Mouse (Mus musculus) forebrain, postnatal 0 days (tissue): Measurements from ENCODE around the gene Faap24. TPM values are rescaled to one million over a fixed set of nuclear protein-coding genes. Genes with fewer than 3 reads are reported as not detected.

Experiments used
- ATAC-seq: fragments of 200-750 bp; cut with Nextera tagmentation; 2 replicates; pipeline ENCODE4 v1.8.0; 2017; ENCODE audit warnings: mild to moderate bottlenecking, moderate library complexity
- DNase-seq: peaks from one replicate; pipeline ENCODE4 v3.0.0-alpha.2; 2015
- H3K27ac ChIP-seq: fragments of 300-500 bp; sonication (generic); 2 replicates; pipeline ENCODE4 v1.5.1; 2014; ENCODE audit warnings: low read depth, mild to moderate bottlenecking, antibody characterized with exemption, low read length, moderate library complexity, mixed read lengths
- H3K27me3 ChIP-seq: fragments of 300-500 bp; sonication (generic); 2 replicates; pipeline ENCODE4 v1.6.1; 2014; ENCODE audit warnings: mild to moderate bottlenecking, low read length, mixed read lengths; ENCODE audit not compliant: insufficient read depth
- H3K36me3 ChIP-seq: fragments of 300-500 bp; sonication (generic); 2 replicates; pipeline ENCODE4 v1.6.1; 2014; ENCODE audit warnings: mild to moderate bottlenecking, moderate library complexity; ENCODE audit not compliant: insufficient read depth
- H3K4me1 ChIP-seq: fragments of 300-500 bp; sonication (generic); 2 replicates; pipeline ENCODE4 v1.6.1; 2014; ENCODE audit warnings: antibody characterized with exemption; ENCODE audit not compliant: insufficient read depth
- H3K4me2 ChIP-seq: fragments of 300-500 bp; sonication (generic); 2 replicates; pipeline ENCODE4 v1.6.1; 2014; ENCODE audit warnings: low read depth, mild to moderate bottlenecking, moderate library complexity
- H3K4me3 ChIP-seq: fragments of 300-500 bp; sonication (generic); 2 replicates; pipeline ENCODE4 v1.5.1; 2014; ENCODE audit warnings: low read depth, low read length, mixed read lengths
- H3K9ac ChIP-seq: fragments of 300-500 bp; sonication (generic); 2 replicates; pipeline ENCODE4 v1.6.1; 2014; ENCODE audit warnings: mild to moderate bottlenecking
- H3K9me3 ChIP-seq: fragments of 300-500 bp; sonication (generic); 2 replicates; pipeline ENCODE4 v1.6.1; 2016; ENCODE audit warnings: low read length
- CTCF ChIP-seq: sonication (generic); IDR thresholded peaks from 2 replicates; pipeline ENCODE4 v1.5.1; 2016; ENCODE audit warnings: antibody characterized with exemption, control low read depth, low read depth
- WGBS: fragments of 180-500 bp; shearing (Covaris S2); extraction: QIAGEN DNeasy Blood & Tissue Kit; methylation state at CpG from one replicate; pipeline ENCODE4 v1.1.7; 2014; 5-methylcytosine and 5-hydroxymethylcytosine counted together
- polyA plus RNA-seq: library from polyadenylated mRNA; unstranded; fragments of >200 nt; fragmentation: Nextera tagmentation; extraction: Ambion mirVana; gene quantifications from 2 replicates; pipeline ENCODE4 v1.2.1, GENCODE M21; 2015
- total RNA-seq: library from RNA; depleted of rRNA; stranded (reverse); fragments of >200 nt; gene quantifications from 2 replicates; pipeline ENCODE4 v1.2.3, GENCODE M21; 2014; rRNA removed

Gene Faap24
- total and polyA plus RNA-seq, 2 experiments from 2014 or later = 8.8 to 14.7 TPM

GRCm38 (mm10) chr7:35349886-35350684 lies 46.6 kb downstream of the Faap24 start:
- H3K4me2 ChIP-seq = no peak overlapping the region
- 87% methylated on average over 8 of the region's 8 CpGs for WGBS
- H3K9ac ChIP-seq = no peak overlapping the region
- no peaks in the 10 kb centered on the region for H3K27me3 ChIP-seq
- no peak for DNase-seq
- no peaks in the 10 kb centered on the region for H3K4me1 ChIP-seq
- H3K27ac ChIP-seq = no peak overlapping the region
- TF ChIP-seq CTCF = no peak
- H3K4me3 ChIP-seq = no peak overlapping the region
- ATAC-seq = no peak
- no peaks in the 10 kb centered on the region for H3K36me3 ChIP-seq
- no peaks in the 10 kb centered on the region for H3K9me3 ChIP-seq

- ATAC-seq (no peak), DNase-seq (no peak)
- H3K9ac ChIP-seq = no peak overlapping the region
- H3K27me3 ChIP-seq = no peaks in the 10 kb centered on the region
- H3K4me2 ChIP-seq = no peak overlapping the region
- no peak overlapping the region for H3K4me3 ChIP-seq
- no peaks in the 10 kb centered on the region for H3K36me3 ChIP-seq
- H3K27ac ChIP-seq = no peak overlapping the region
- no peaks in the 10 kb centered on the region for H3K4me1 ChIP-seq
- 88% methylated on average over 4 of the region's 4 CpGs for WGBS
- no peak for TF ChIP-seq CTCF
- H3K9me3 ChIP-seq = no peaks in the 10 kb centered on the region
Observed at GRCm38 (mm10) chr7:35349022-35349421, 47.6 kb downstream of the Faap24 start.

GRCm38 (mm10) chr7:35347918-35348700 lies 48.5 kb downstream of the Faap24 start:
- 75% methylated on average over 17 of the region's 18 CpGs for WGBS
- Histone ChIP-seq H3K36me3 (no peaks in the 10 kb centered on the region), H3K9me3 (no peaks in the 10 kb centered on the region), H3K9ac (no peak overlapping the region), H3K4me3 (no peak overlapping the region), H3K27me3 (no peaks in the 10 kb centered on the region), H3K4me2 (no peak overlapping the region), H3K4me1 (no peaks in the 10 kb centered on the region), H3K27ac (no peak overlapping the region)
- TF ChIP-seq CTCF = no peak
- ATAC-seq (no peak), DNase-seq (no peak)

GRCm38 (mm10) chr7:35344785-35345330 lies 51.8 kb downstream of the Faap24 start:
- ATAC-seq = no peak
- 96% methylated on average over 5 of the region's 5 CpGs for WGBS
- no peaks in the 10 kb centered on the region for H3K27me3 ChIP-seq

GRCm38 (mm10) chr7:35342498-35342897 lies 54.1 kb downstream of the Faap24 start:
- Histone ChIP-seq H3K4me2 (no peak overlapping the region), H3K36me3 (no peaks in the 10 kb centered on the region), H3K27ac (no peak overlapping the region), H3K27me3 (no peaks in the 10 kb centered on the region), H3K9ac (no peak overlapping the region), H3K4me3 (no peak overlapping the region), H3K4me1 (no peaks in the 10 kb centered on the region), H3K9me3 (no peaks in the 10 kb centered on the region)
- DNase-seq = no peak
- WGBS = 69% methylated on average over 4 of the region's 4 CpGs
- no peak for ATAC-seq
- TF ChIP-seq CTCF = no peak

More at GRCm38 (mm10) chr7:35344785-35345330, 51.8 kb downstream of the Faap24 start:
- Histone ChIP-seq H3K4me2 (no peak overlapping the region), H3K9ac (no peak overlapping the region), H3K9me3 (no peaks in the 10 kb centered on the region), H3K4me3 (no peak overlapping the region), H3K27ac (no peak overlapping the region), H3K36me3 (no peaks in the 10 kb centered on the region), H3K4me1 (no peaks in the 10 kb centered on the region)
- DNase-seq = no peak
- TF ChIP-seq CTCF = no peak

Other genes with a start within 250 kb of the Faap24 start
- gene Slc7a10, start 210.5 kb downstream of the Faap24 start, total RNA-seq = 12.3 and 12.7 TPM in 2 replicates
- 8.0 and 15.2 TPM in 2 replicates for gene Slc7a10, start 210.5 kb downstream of the Faap24 start, polyA plus RNA-seq
- gene Lrp3, start 181.3 kb downstream of the Faap24 start, total RNA-seq = 109 and 122 TPM in 2 replicates
- 20.9 and 22.1 TPM in 2 replicates for gene Lrp3, start 181.3 kb downstream of the Faap24 start, polyA plus RNA-seq
- 14.6 and 15.3 TPM in 2 replicates for gene Gpatch1, start 78.4 kb downstream of the Faap24 start, total RNA-seq
- 16.2 and 21.9 TPM in 2 replicates for gene Gpatch1, start 78.4 kb downstream of the Faap24 start, polyA plus RNA-seq
- gene Rhpn2, start 62.7 kb downstream of the Faap24 start, total RNA-seq = 2.0 and 3.3 TPM in 2 replicates
- 0.99 and 1.6 TPM in 2 replicates for gene Rhpn2, start 62.7 kb downstream of the Faap24 start, polyA plus RNA-seq
- gene Cep89, start 199 bp upstream of the Faap24 start, total RNA-seq = 11.9 and 12.1 TPM in 2 replicates
- 22.2 and 28.2 TPM in 2 replicates for gene Cep89, start 199 bp upstream of the Faap24 start, polyA plus RNA-seq
- gene Slc7a9, start 52.0 kb upstream of the Faap24 start, total RNA-seq = not detected in 2 replicates
- gene Slc7a9, start 52.0 kb upstream of the Faap24 start, polyA plus RNA-seq = 0.11 TPM in 1 of 2 replicates, not detected in the other
- gene Tdrd12, start 140.9 kb upstream of the Faap24 start, total RNA-seq = 0.38 and 0.52 TPM in 2 replicates
- 0.30 and 0.65 TPM in 2 replicates for gene Tdrd12, start 140.9 kb upstream of the Faap24 start, polyA plus RNA-seq
- 62.5 and 109 TPM in 2 replicates for gene Nudt19, start 159.5 kb upstream of the Faap24 start, total RNA-seq
- 148 and 172 TPM in 2 replicates for gene Nudt19, start 159.5 kb upstream of the Faap24 start, polyA plus RNA-seq
- gene Rgs9bp, start 188.7 kb upstream of the Faap24 start, total RNA-seq = 0.38 and 0.69 TPM in 2 replicates
- 0.07 and 0.09 TPM in 2 replicates for gene Rgs9bp, start 188.7 kb upstream of the Faap24 start, polyA plus RNA-seq
- gene Ankrd27, start 189.4 kb upstream of the Faap24 start, total RNA-seq = 23.6 and 25.5 TPM in 2 replicates
- gene Ankrd27, start 189.4 kb upstream of the Faap24 start, polyA plus RNA-seq = 12.9 and 13.9 TPM in 2 replicates